Mouse (Mus musculus) erythroblast, embryonic 14.5 days (primary cell): Measurements from ENCODE around the gene Nup160. TPM values are rescaled to one million over a fixed set of nuclear protein-coding genes. Genes with fewer than 3 reads are reported as not detected.

Source experiments
- H3K27me3 ChIP-seq: 2 replicates; pipeline ENCODE4 v1.6.1; 2012; ENCODE audit warnings: inconsistent platforms; ENCODE audit not compliant: control insufficient read depth
- H3K36me3 ChIP-seq: 2 replicates; pipeline ENCODE4 v1.6.1; 2012; ENCODE audit warnings: mild to moderate bottlenecking, inconsistent platforms; ENCODE audit not compliant: control insufficient read depth
- H3K4me1 ChIP-seq: 2 replicates; pipeline ENCODE4 v1.6.1; 2012; ENCODE audit warnings: inconsistent platforms; ENCODE audit not compliant: control insufficient read depth
- H3K4me3 ChIP-seq: replicated peaks from 2 replicates; pipeline ENCODE3; 2012; ENCODE audit warnings: moderate library complexity, mild to moderate bottlenecking, inconsistent platforms
- H3K9me3 ChIP-seq: 2 replicates; pipeline ENCODE4 v1.6.1; 2012; ENCODE audit warnings: low read length, inconsistent platforms, mixed read lengths; ENCODE audit not compliant: control insufficient read depth
- GATA1 ChIP-seq: IDR thresholded peaks from 2 replicates; pipeline ENCODE4 v1.6.1; 2012; ENCODE audit warnings: low read length, inconsistent platforms, mixed read lengths
- TAL1 ChIP-seq: IDR thresholded peaks from 3 replicates; pipeline ENCODE4 v1.6.1; 2012; ENCODE audit warnings: low read length, inconsistent platforms, mixed read lengths
- polyA plus RNA-seq: library from polyadenylated mRNA; stranded (reverse); fragments of >175 nt; gene quantifications from 2 replicates; pipeline ENCODE4 v1.2.3, GENCODE M21; 2012

Gene Nup160
- polyA plus RNA-seq, 1 experiment = 0.84 TPM

DNA sequence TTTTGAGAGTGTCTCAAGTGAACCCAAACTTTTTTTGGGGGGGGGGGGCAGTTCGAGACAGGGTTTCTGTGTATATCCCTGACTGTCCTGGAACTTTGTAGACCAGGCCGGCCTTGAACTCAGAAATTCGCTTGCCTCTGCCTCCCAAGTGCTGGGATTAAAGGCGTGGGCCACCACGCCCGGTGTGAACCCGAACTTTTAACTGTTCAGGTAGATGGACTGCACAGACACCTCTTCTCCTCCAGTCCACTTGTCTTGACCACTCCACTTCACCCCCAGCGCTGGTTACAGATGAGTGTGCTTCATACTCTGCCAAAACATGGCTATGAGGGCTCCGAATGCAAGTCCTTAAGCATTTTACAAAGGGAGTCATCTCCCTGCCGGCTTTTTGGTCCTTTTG, 70.1 kb downstream of the Nup160 start:
- H3K4me1 ChIP-seq = peaks cover 48% of the 10 kb centered on the region
- no peak for TF ChIP-seq TAL1
- H3K27me3 ChIP-seq = no peaks in the 10 kb centered on the region

DNA sequence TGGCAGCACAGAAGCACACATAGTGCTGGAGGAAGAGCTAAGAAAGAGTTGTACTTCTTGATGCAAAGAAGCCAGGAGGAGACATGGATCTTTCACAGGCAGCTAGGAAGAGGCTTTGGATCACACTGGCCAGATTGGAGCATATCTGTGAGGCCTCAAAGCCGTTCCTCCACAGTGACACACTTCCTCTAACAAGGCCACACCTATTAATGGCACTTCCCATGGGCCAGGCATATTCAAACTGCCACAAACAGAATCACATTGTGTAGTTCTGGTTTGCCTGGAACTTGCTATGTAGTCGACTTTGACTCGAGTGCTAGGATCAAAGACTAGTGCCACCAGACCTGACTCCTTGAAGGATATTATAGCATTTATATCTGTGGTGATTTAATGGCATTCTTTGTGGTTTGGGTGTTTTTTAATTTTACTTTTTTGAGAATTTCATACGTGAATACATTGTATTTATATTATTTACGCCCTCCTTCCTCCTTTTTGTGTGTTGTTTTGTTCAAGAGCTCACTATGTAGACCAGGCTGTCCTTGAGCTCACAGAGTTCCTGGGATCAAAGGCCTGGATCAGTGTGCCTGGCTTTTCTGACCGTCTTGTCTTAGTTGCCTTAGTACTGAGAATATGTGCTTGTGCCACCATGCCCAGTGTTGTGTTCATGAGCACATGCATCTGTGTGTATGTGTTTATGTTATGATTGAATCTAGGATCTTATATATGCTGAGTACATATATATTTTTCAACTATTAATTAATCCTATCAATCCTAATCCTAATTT, 72.9 kb downstream of the Nup160 start:
- H3K9me3 ChIP-seq = 0 out of 2 replicates have a peak, but pooled peaks cover 2% of the 10 kb centered on the region
- H3K4me1 ChIP-seq = peaks cover 40% of the 10 kb centered on the region
- no peaks in the 10 kb centered on the region for H3K27me3 ChIP-seq
- H3K36me3 ChIP-seq = peaks cover 77% of the 10 kb centered on the region
- H3K4me3 ChIP-seq = no peak overlapping the region
- TF ChIP-seq GATA1 = no peak
- no peak for TF ChIP-seq TAL1

More for the DNA sequence above, 70.1 kb downstream of the Nup160 start:
- H3K9me3 ChIP-seq = peaks cover 6% of the 10 kb centered on the region
- H3K36me3 ChIP-seq = peaks cover 53% of the 10 kb centered on the region
- peak overlapping the region; percentile 96 for H3K4me3 ChIP-seq

DNA sequence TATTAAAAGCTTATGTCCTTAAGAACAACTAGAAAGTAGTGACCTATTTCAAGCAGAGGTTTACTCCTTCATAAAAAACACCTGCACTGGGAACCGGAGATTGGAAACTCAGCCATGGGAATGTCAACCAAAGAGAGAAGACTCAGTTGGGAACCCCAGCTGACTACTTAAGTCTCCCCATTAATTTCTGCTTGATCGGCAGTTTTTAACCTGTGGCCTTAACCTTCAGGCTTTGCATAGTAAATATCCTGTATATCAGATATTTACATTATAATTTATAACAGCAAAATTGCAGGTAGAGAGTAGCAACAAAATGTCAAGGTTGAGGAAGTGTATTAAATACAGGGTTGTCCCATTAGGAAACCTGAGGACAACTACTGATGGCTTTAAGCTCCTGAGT, 76.5 kb downstream of the Nup160 start:
- H3K4me1 ChIP-seq = peaks cover 20% of the 10 kb centered on the region
- no peak overlapping the region for H3K4me3 ChIP-seq
- H3K27me3 ChIP-seq = no peaks in the 10 kb centered on the region
- no peak for TF ChIP-seq TAL1
- TF ChIP-seq GATA1 = no peak
- H3K36me3 ChIP-seq = peaks cover 96% of the 10 kb centered on the region
- H3K9me3 ChIP-seq = no peaks in the 10 kb centered on the region

DNA sequence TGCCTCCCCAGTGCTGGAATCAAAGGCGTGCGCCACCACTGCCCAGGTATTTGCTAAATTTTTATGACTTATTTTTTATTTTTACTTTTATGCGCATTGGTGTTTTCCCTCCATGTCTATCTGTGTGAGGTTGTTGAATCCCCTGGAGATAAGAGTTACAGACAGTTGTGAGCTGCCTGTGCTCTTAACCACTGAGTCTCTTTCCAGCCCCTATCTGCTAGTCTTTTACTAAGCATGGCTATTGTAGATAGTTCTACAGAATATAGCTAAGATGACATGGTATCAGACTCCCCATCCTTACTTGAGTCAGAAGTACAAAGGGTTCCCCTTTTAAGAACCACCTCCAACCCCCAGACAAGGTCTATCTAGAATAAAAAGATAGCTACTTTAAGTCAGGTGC, 77.2 kb downstream of the Nup160 start:
- no peaks in the 10 kb centered on the region for H3K27me3 ChIP-seq
- no peaks in the 10 kb centered on the region for H3K9me3 ChIP-seq
- TF ChIP-seq GATA1 (no peak), TAL1 (no peak)
- H3K36me3 ChIP-seq = peaks cover 96% of the 10 kb centered on the region
- peaks cover 14% of the 10 kb centered on the region for H3K4me1 ChIP-seq
- no peak overlapping the region for H3K4me3 ChIP-seq

DNA sequence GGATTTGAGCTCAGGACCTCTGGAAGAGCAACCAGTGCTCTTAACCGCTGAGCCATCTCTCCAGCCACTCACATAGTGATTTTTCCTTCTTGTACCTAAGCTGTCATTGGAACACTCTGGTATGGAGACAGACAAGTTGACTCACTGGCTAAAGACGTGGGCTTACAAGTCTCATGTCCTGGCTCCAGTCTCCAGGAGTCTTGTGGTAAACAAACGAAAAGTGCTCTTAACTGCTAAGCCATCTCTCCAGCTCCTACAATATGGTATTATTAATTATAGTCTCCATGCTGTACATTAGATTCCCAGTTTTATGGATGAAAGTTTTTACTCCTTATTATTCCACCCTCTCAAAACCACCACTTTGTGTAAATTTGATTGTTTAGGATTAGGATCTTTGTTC, 88.1 kb downstream of the Nup160 start:
- no peaks in the 10 kb centered on the region for H3K4me1 ChIP-seq
- H3K9me3 ChIP-seq = no peaks in the 10 kb centered on the region
- H3K4me3 ChIP-seq = no peak overlapping the region
- H3K27me3 ChIP-seq = no peaks in the 10 kb centered on the region
- TF ChIP-seq TAL1 (no peak), GATA1 (no peak)
- H3K36me3 ChIP-seq = peaks cover 97% of the 10 kb centered on the region

DNA sequence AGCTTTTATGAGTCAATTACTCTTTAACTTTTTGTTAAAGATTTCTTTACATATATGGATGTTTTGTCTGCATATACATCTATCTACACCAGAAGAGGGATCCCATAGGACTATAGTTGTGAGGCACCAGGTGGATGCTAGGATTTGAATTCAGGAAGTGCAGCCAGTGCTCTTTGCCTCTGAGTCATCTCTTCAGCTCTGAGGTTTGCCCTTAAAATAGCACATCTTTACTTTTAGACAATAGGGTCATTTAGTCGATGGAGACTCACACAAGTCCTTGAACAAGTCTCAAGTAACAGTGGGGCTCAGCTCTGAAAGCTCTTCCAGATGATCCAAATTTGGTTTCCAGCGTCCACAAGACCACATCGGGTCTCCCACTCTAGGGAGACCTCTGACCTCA, 104.3 kb downstream of the Nup160 start:
- no peak for TF ChIP-seq GATA1
- TF ChIP-seq TAL1 = no peak

DNA sequence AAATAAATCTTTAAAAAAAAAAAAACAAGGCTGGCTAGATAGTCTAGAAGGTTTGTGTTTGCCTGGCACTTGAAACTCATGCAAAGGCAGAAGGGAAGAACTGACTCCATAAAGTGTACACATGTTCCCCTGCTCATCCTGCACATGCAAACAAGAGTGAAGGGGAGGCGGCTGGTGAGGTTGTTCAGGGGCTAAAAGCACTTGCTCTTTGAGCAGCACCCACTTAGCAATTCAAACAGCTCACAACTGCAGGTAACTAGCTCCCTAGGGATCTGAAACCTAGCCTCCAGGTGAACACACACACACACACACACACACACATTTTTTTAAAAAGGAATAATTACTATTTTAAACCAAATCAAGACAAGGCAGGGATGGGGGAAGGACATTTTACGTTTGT, 104.9 kb downstream of the Nup160 start:
- H3K4me1 ChIP-seq = peaks cover 3% of the 10 kb centered on the region; the same call in 1 of the 2 replicates
- no peak overlapping the region for H3K4me3 ChIP-seq
- peaks cover 49% of the 10 kb centered on the region for H3K36me3 ChIP-seq
- no peaks in the 10 kb centered on the region for H3K9me3 ChIP-seq
- no peak for TF ChIP-seq TAL1
- TF ChIP-seq GATA1 = no peak
- peaks cover 26% of the 10 kb centered on the region for H3K27me3 ChIP-seq

More for the DNA sequence above, 104.3 kb downstream of the Nup160 start:
- no peak overlapping the region for H3K4me3 ChIP-seq
- H3K4me1 ChIP-seq = peaks cover 3% of the 10 kb centered on the region; the same call in 1 of the 2 replicates
- H3K36me3 ChIP-seq = peaks cover 55% of the 10 kb centered on the region
- H3K9me3 ChIP-seq = no peaks in the 10 kb centered on the region
- peaks cover 26% of the 10 kb centered on the region for H3K27me3 ChIP-seq

DNA sequence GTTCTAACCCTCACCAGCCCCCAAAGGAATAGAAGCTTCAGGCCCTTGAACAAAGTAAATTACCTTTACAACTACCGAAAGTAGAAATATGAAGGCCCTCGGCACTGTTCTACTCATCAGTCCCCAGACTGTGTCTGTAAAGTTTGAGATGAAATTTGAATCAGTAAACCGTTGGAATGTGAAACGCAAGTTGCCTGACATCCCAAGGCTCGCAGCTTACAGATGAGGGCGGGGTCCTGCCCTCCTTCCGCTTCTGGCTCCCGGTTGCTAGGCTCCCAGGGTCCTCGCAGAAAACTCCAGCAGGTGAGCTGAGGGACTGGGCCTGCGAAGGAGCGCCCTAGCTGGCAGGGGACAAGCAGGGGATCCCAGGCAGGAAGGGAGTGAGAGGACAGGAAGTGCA, 105.4 kb downstream of the Nup160 start, which contains the start of gene Agbl2:
Gene Agbl2 (plus strand): TSS at position 270 of the 400 bp plus-strand sequence.
- Histone ChIP-seq H3K9me3 (no peaks in the 10 kb centered on the region), H3K4me1 (peaks cover 3% of the 10 kb centered on the region; the same call in 1 of the 2 replicates), H3K4me3 (peak within 1 kb of the TSS; percentile 38), H3K36me3 (peaks cover 44% of the 10 kb centered on the region), H3K27me3 (peaks cover 26% of the 10 kb centered on the region)
- no peak for TF ChIP-seq TAL1
- TF ChIP-seq GATA1 = no peak

DNA sequence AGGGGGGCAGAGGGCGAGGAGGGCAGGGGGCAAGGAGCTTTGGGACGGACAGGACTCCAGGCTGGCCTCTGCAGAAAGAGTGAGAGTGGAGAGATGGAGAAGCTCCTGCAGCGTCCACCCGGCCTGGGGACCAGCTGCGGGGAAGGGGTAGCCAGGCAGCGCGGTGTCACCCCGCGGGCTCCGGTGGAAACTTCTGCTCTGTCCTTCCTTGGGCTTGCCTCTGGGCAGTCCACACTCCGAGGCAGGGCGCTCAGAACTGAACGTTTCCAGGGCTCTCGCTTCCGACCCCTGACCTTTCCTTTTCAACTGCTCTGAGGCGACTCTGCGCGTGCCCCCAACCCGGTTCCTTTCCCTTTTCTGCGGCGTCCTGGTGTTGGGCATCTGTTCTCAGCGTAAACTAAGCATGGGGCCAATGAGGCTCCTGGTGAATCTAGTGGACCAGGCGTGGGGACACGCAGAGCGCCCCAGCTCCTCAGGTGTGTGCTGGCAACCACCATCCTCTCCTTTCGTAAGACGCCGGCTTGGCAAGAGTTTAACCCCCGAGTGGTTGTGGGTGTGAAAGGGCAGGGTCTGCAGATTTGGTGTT, 106.0 kb downstream of the Nup160 start:
- peaks cover 26% of the 10 kb centered on the region for H3K27me3 ChIP-seq
- H3K4me1 ChIP-seq = peaks cover 3% of the 10 kb centered on the region; the same call in 1 of the 2 replicates
- peaks cover 38% of the 10 kb centered on the region for H3K36me3 ChIP-seq
- no peaks in the 10 kb centered on the region for H3K9me3 ChIP-seq
- H3K4me3 ChIP-seq = peak overlapping the region; percentile 38
- TF ChIP-seq GATA1 (no peak), TAL1 (no peak)

Other genes with a start within 250 kb of the Nup160 start
- 0.01 TPM in 1 of 2 replicates, not detected in the other for gene Ptprj, start 96.6 kb upstream of the Nup160 start, polyA plus RNA-seq
- gene Fnbp4, start 68.2 kb downstream of the Nup160 start, polyA plus RNA-seq = 3.9 and 6.2 TPM in 2 replicates
- gene Agbl2, start 105.5 kb downstream of the Nup160 start, polyA plus RNA-seq = not detected in 2 replicates
- gene Mtch2, start 169.9 kb downstream of the Nup160 start, polyA plus RNA-seq = 1.8 and 1.9 TPM in 2 replicates
- 3.9 and 5.9 TPM in 2 replicates for gene C1qtnf4, start 208.6 kb downstream of the Nup160 start, polyA plus RNA-seq
- gene Kbtbd4, start 227.5 kb downstream of the Nup160 start, polyA plus RNA-seq = 0.30 and 0.53 TPM in 2 replicates
- 9.7 and 11.4 TPM in 2 replicates for gene Ndufs3, start 227.6 kb downstream of the Nup160 start, polyA plus RNA-seq